Mouse (Mus musculus) cerebellum, adult 8-10 months (tissue): Measurements from ENCODE around the gene Ucn2.
A peak's percentile ranks its signal among the peaks of the same experiment; 100 is the strongest.

ENCODE experiments used
- DNase-seq: peaks from one replicate; pipeline ENCODE4 v3.0.0; 2022

Gene Ucn2

GRCm38 (mm10) chr9:108992620-108993361 is 7.0 kb downstream of the Ucn2 start:
- DNase-seq, result no peak

GRCm38 (mm10) chr9:108996411-108996810 is 10.6 kb downstream of the Ucn2 start:
- no peak for DNase-seq

- no peak for DNase-seq
Observed at GRCm38 (mm10) chr9:108998287-108999166, 12.7 kb downstream of the Ucn2 start.

GRCm38 (mm10) chr9:108999167-108999526 is 13.3 kb downstream of the Ucn2 start:
- DNase-seq, result no peak

GRCm38 (mm10) chr9:109000726-109001125 is 14.9 kb downstream of the Ucn2 start:
- peak; percentile 62 for DNase-seq

- DNase-seq, result no peak
Observed at GRCm38 (mm10) chr9:109003201-109003600, 17.4 kb downstream of the Ucn2 start.

GRCm38 (mm10) chr9:109007025-109007780 is 21.4 kb downstream of the Ucn2 start:
- no peak for DNase-seq

GRCm38 (mm10) chr9:109008081-109008480 is 22.3 kb downstream of the Ucn2 start:
- no peak for DNase-seq

- DNase-seq, result no peak
Observed at GRCm38 (mm10) chr9:109008994-109009635, 23.3 kb downstream of the Ucn2 start.

GRCm38 (mm10) chr9:109009636-109010315 is 24.0 kb downstream of the Ucn2 start:
- DNase-seq, result no peak

GRCm38 (mm10) chr9:109010316-109010690 is 24.5 kb downstream of the Ucn2 start:
- no peak for DNase-seq

- DNase-seq, result no peak
Observed at GRCm38 (mm10) chr9:109015397-109015796, 29.6 kb downstream of the Ucn2 start.

- no peak for DNase-seq
Observed at GRCm38 (mm10) chr9:109016973-109017604, 31.3 kb downstream of the Ucn2 start.

GRCm38 (mm10) chr9:109021428-109021827 is 35.6 kb downstream of the Ucn2 start:
- no peak for DNase-seq

- DNase-seq, result no peak
Observed at GRCm38 (mm10) chr9:109022866-109023685, 37.3 kb downstream of the Ucn2 start.

GRCm38 (mm10) chr9:109027521-109027920 is 41.7 kb downstream of the Ucn2 start:
- DNase-seq, result no peak

- DNase-seq, result no peak
Observed at GRCm38 (mm10) chr9:109028421-109028820, 42.6 kb downstream of the Ucn2 start.

GRCm38 (mm10) chr9:109028919-109029318 is 43.1 kb downstream of the Ucn2 start:
- DNase-seq, result no peak

- DNase-seq, result no peak
Observed at GRCm38 (mm10) chr9:109030312-109030711, 44.5 kb downstream of the Ucn2 start.

GRCm38 (mm10) chr9:109031001-109031400 is 45.2 kb downstream of the Ucn2 start:
- DNase-seq, result no peak

GRCm38 (mm10) chr9:109031686-109032085 is 45.9 kb downstream of the Ucn2 start:
- DNase-seq, result no peak
